Mouse (Mus musculus): ENCODE data around the gene Wnk4.

Gene Wnk4

DNA sequence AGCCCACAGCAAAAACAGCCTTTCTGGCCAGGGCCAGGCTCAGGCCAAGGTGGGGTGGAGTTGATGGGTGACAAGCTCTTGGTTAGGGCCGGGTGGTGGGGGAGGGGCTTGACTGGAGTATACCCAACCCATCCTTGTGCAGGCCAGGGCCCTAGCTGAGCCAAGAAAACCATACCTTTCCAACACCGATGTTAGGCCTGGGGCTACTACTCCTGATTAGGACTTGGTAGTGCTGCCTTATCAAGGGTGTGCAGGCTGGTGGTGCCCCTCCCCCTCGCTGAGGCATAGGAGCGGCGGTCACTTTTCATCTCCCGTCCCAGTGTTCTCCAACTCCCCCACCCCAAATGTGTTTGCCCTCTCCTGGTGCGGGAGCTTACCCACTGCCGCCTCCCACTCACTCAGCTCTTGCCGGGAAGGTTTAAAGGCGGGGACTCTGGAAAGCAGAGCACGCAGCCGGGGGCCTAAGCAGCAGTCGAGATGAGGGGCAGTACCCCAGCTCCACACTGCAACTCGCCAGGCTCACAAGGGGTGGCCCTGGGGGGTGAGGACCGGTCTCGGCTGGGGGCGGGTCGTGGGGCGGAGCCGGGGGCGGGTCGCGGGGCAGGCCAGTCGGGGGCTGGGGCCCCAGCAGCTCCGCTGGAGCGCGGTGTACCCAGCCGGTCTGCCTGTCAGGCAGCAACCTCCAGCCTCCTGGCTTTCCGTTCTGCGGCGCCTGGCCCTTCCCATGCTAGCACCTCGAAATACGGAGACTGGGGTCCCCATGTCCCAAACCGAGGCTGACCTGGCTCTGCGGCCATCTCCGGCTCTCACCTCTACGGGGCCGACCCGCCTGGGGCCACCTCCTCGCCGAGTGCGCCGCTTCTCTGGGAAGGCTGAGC, at the start of gene Wnk4:
Gene Wnk4, plus strand, starts transcription at position 620 of the 878 bp plus-strand sequence.
- DNase-seq (ENCODE audit: low spot score): peak; percentile 80

DNA sequence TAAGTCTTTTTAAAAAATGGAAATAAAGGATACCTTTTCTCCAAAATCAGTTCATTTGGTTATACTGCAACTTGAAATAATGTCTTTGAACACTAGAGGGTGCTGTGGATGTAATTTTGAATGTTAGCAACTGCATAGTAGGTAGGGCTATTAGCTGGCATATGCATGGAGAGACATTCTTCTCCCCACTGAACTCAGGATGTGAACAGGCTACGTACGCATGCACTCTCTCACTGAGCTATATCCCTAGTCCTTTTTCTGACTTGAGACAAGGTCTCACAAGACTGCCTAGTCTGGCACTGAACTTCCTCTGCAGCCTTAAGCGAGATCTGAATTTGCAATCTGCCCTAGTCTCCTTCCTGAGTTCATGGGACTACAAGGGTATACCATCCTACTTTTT, 48.4 kb upstream of the Wnk4 start:
- peak; percentile 76 for DNase-seq (ENCODE audit: low spot score)

DNA sequence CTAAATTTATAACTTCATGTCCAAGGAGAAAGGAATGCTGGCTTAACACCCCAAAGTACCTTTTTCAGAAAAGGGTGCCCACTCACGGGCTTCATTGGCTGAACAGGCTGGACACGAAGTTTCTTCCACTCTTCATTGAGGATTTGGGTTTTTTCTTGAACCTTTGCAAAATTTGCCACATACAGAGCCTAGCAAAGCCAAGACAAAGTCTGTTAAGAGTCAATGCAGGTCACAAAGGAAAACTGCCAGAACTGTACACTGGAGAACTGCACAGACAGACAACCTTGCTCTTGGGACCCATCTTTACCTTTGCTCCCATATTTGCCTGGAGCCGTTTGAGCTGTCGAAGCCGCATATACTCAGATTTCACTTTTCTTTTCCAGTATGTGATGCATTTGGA, 43.4 kb upstream of the Wnk4 start:
- DNase-seq (ENCODE audit: low spot score): no peak

DNA sequence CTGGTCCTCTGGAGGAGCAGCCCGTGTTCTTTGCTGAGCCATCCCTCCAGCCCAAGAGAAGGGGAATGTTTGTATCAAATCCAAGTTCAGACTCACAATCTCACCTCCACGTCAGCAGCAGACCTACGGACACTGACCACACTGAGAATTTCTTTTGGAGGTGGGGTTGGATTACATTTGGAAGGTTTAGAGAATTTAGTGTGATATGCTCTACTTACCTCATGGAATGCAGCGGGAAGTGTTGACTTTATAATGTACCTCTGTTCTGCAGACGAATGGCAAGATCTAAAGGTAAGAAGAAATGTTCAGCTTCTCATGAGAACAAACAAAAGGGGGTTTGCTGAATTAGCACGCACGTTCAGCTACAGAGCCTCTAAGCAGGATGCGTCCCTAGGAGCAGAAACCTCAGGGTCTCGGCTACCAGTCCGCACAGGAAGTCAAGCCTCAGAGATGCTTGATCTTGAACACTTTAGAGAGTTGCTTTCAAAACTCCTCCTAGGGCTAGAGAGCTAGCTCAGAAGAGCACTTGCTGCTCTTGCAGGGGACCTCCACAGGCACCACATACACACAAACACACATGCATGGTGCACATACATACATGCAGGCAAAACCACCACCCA, 41.8 kb upstream of the Wnk4 start:
- no peak for DNase-seq (ENCODE audit: low spot score)

DNA sequence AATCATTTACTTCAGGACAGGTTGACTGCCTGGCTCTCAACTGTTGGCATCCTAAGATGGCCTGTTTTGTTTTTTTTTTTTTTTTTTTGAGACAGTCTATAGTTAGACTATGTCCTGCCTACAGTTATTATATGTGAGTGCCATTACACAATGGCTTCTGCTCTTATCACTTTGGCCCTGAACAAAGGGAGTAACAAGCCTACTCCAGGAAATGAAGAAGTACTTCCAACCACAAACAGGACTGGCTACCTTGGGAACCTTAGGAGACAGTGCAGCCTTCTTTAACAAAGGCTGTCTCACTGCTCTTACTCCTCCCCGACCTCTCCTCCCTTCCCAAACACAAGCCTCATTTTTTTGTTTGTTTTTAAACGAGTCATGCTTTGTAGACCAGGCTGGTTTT, 39.5 kb upstream of the Wnk4 start:
- no peak for DNase-seq (ENCODE audit: low spot score)

DNA sequence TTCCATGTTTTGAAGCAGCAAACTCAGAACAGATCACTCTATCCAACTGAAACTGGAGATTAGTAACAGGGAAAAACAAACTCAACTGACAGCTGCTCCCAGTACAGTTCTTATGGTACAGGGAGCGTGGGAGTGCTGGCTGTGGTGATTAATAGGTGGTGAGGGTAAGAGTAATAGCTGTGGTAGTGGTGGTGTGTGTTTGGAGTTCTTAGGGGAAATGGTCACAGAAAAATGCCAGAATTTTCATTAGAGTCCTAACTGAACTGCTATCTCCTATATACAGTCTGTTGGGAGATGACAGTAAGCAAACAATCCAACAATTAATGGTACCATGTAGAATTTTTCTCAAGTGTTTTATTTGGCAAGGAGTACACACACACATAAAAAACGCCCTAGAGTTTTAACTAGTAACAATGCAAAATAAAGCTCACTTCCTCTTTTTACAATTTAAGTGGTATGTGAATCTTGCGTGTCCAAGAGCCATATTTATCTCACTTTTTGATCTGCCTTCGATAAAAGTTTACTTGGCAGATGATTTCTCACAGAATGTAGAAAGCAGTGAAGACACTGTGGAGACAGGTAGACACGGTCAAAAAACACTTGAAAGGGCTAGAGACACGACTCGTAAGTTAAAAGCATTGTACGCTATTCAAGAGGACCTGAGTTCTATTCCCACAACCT, 38.9 kb upstream of the Wnk4 start:
- no peak for DNase-seq (ENCODE audit: low spot score)

DNA sequence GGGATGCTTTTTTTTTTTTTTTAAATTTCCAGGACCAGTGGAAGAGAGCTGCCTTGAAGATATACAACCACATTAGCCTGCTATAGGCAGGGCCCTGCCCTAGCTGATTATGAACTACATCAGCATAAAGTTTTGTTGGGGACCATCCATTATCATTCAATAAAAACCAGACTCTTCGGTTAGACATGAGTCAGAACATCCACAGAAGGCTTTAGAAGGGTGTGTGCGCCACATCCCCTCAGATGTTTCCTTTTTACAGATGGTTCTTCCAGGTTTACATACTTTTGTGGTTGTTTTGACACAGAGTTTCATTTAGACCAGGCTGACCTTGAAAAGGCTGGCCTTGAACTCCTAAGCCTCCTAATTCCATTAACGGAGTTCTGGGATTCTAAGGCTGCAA, 36.0 kb upstream of the Wnk4 start:
- DNase-seq (ENCODE audit: low spot score): no peak

DNA sequence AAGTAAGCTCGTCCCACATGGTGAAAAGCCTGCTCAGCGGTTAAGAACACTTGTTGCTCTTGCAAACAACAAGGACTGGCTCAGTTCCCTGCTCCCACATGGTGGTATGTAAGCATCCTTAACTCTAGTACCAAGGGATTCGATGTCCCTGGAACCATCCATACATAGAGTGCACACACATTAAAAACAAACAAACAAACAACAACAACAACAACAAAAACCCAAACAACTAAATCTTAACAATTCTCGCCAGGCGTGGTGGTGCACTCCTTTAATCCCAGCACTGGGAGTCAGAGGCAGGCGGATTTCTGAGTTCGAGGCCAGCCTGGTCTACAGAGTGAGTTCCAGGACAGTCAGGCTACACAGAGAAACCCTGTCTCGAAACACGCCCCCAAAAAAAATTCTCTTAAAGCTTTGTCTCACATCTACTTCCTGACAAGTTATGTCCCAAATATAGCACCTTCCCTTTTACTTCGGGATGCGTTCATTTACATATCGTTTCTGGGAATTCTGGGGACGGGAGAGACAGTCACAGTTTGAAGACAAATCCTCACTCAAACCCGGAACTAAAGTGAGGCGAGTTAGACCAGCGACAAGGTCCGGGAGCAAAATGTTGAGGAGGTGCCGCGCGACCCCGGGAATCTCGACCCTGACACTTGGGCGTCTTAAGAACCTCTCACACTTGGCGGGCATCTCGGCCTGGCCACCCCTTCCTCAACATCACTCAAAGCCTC, 34.9 kb upstream of the Wnk4 start:
- no peak for DNase-seq (ENCODE audit: low spot score)

DNA sequence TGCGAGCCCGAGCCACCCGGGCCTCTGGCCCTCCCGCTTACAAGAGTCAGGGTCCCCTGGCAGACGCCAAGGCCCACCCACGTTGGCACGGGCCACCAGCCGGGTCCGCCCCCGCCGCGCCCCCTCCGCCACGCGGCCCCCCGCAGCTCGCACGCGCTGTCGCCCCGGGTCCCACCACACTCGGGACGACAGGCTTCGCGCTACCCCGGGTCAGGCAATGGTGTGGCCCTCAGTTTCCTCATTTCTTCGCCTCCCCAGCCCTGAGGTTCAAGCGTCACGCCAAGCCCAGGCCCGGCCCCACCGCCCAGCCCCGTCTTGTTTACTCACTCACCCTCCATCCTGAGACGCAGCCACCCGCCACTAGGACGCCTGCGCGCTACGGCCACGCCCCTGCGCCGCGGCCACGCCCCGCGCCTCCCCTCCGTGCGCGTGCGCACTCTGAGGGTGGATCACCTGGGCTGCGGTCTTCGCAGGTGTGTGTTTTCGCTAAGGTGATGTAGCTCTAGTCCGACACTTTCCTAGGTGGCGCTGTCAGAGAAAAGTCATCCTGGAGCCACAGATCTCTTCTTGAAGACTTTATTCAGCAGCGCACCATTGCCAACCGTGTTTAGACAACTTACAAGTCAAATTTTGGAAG, 34.2 kb upstream of the Wnk4 start, which contains the start of gene Ezh1:
Gene Ezh1, minus strand, starts transcription at position 399 of the 637 bp plus-strand sequence.
- peak; percentile 67 for DNase-seq (ENCODE audit: low spot score)

DNA sequence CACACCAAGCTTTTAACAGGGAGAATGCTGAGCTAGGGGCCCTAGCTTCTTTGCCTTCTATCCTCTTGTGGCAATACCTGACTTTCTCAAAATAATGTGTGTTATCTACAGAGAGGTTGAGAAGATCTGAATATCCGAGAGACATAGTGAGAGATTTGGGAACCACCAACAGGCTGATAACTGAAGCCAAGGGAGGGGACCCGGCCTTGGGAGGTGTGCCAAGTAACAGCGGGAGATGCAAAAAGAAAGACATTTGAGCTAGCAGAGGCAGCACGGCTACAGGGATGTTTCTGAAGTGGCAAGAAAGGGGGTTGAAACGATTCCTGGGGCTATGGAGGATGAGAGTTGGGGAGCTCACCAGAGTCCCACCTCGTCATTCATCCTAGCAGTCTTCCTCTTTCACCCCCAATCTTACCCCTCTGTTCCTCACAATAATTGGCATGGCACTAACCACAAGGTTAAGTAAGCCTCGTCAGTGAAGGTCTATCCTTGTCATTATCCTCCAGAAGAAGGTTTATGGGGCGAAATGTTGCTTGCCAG, 30.9 kb upstream of the Wnk4 start:
- DNase-seq (ENCODE audit: low spot score): no peak

DNA sequence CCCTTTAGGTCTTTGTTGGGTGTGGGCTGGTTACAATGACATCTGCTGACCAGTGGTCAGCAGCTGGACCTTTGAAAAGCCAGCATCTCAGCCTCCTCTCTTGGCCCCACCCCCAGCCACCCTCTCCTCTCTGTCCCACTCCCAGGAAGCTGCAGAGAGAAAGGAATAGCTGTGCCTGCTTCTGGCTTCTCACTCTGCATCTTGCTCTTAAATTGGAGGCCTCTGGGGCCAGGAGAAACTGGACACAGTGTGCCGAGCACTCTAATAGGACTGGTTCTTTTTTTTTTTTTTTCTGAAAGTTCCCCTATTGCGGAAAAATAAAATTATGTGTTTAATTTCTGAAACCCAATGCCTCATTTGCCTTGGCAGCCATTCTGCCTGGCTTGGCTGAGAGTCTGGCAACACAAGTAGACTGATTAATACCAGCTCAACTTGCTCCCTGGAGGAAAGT, 30.3 kb upstream of the Wnk4 start:
- no peak for DNase-seq (ENCODE audit: low spot score)

DNA sequence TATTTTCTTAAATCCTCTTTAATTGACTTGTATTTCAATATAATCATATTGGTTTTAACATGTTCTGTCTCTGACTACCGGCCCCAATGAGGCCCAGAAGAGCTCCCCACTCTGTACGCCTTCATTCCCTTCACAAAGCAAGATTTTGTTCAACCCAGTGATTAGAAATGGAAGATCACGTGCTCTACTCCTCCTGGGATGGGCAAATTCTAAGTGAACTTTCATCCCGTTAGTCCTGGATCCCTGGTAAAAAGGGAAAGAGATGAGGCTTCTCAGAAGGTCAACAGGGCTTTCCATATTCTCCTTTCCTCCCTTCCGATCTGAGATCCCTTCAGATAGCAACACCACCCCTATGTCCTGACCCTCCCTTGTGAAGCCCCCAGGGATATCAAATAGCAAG, 29.8 kb upstream of the Wnk4 start:
- DNase-seq (ENCODE audit: low spot score): no peak

DNA sequence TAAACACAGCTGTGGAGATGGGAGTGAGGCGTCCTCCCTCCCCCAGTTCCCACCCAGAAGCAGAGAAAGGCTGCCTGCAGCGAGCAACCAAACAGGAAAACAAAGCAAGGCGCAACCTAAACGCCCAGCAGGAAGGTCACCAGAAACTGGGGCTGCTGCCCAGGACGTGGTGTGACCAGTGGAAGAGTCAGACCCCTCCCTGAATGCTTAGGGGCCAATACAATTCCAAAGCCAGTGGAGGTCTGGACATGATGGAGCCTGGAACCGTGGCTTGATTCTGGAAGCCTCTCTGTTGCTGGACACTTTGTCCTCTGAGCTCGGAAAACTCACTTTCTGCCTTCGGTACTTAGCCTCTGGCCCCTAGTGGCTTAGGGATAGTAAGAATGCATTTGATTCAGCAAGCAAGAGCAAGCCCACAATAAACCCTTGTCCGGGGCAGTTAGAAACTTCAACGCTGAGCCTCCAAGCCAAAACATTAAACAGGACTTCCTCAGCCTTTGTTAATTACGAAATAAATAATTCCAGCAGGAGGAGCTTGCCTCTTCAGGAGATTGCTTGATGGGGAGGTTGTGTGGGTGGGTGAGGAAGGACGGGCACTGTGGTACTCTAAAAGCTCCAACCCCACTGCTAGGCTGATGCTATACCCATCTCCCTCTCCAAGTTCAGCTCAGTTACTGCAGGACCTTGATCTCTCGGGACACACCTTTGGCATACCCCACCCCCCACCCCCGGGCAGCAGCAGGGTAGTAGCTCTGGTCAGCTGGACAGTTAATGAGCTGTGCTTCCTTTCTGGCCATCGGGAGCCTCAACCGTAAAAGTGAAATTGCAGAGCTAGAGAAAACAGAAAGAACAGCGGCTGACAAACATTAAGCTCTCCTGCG, 29.1 kb upstream of the Wnk4 start:
- no peak for DNase-seq (ENCODE audit: low spot score)

DNA sequence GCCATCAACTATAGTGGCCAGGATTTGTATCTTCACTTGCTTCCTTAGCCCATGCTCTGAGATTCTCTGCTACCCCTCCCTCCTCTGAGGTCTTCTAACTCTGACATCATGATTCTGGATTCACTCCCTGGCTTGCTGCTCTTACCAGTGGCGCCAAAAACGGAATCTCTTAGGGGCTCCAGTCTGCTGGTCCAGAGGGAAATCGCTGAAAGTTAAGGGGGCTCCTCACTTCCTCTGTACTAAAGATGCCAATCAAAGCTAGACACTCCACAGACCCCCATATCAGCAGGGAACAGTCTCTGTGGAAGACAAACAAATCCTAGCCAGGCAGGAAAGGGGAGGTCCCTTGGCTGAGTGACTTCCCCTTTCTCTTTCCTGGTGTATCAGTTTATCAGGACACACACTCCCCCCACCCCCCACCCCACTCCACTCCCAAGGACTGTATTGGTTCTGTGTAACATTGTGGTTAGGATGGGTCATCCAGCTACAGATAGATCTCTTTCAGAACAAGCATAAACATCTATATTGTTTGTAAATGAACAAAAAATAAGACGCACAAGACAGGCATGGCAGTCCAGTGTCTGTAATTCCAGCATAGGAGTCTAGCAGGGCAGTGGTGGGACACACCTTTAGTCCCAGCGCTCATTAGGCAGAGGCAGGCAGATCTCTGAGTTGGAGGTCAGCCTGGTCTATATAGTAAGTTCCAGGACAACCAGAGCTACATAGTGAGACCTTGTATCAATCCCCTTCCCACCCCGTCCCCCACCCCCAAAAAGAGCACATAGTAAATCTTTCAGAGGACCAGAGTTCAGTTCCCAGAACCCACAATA, 28.1 kb upstream of the Wnk4 start:
- DNase-seq (ENCODE audit: low spot score): no peak

DNA sequence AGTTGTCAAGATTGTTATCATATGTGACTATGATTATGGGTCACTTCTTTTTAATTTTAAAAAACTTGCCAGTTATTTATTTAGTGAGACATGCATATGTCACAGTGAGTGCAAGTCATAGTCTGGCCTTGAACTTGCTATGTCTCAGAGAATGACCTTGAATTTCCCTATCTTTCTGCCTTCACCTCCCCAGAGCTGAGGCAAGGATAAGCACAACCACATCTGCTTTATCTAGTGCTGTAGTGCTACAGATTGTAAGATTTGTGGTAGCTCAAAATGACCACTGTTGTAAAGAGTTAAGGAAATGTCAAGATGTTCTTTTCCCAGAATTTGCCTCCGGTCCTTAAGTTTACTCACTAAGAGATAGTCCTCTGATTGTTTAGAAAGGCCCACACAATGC, 27.1 kb upstream of the Wnk4 start:
- no peak for DNase-seq (ENCODE audit: low spot score)

DNA sequence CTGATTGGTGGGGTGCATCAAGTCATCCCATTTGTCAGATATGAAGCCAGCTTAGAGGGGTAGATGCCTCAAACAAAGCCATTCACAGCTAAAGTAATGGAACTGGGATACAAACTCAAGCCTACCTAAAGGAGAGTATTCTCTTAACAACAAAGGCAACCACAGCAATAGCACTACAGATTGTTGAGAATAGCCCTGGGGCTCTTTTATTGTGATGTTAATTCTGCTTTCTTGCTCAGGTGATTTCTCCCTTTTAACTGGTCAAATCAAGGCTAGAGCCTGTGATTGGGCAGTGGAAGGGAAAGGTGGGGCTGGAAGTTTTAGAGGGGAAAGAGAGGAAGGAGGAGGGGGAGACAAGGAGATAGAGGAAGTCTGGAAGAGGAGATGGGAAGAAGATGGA, 26.2 kb upstream of the Wnk4 start:
- no peak for DNase-seq (ENCODE audit: low spot score)

DNA sequence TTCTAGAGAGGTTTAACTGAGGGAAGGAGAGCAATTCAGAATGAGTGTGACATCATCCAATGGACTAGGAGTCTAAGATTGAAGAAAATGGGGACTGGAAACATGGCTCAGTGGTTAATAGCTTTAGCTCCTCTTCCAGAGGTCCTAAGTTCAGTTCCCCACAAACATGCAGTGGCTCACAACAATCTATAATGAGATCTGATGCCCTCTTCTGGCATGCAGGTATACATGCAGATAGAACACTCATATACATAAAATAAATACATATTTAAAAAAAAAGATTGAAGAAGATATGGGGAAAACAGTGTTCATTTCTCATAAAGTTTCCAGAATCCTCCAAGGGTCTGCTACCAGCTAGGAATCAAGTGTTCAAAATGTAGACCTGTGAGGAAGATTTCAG, 24.9 kb upstream of the Wnk4 start:
- DNase-seq (ENCODE audit: low spot score): no peak

DNA sequence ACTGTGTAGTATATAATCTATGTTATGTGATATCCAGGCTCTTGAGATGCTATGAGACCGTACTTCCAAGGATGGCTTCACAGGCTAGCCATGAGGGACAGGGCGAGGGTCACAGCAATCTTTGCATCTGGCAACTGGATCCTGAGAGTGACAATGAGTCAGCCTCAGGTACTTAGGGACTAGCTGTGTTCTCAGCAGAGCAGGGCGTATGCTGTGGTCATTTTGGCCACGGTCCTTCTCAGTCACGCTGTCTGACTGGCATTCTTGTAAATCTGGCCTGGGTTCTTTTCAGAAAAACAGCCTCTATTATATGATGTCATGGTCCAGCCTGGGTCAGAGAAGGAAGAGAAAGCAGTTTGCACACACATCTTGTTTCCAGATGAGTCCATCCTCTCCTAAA, 23.6 kb upstream of the Wnk4 start:
- DNase-seq (ENCODE audit: low spot score): no peak

DNA sequence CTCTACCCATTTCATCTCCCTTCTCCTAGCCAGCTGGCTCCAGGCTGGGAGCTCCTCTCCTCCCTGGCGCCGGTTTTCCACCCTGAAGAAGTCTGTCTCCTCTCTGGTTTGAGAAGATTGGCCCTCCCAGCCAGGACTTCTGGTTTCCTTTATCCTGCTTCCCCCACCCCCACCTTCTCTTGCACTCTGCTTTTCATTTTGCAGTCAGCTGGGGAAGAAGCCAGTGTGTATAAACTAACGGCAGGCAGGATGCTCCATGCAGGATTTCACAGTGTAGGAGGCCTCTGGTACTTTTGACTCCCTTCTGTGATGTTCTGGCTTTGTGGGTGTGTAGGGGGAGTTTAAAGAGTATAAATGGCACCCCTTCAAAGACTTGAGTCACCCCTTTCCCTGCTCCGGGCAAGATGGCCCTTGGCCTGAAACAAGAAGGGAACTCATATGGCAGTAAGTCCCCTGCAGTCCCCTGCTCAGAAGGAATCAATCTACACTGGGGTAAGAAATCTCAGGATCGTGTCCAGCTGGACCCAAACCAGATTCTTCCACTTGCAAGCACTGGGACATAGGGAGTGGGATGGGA, 22.2 kb upstream of the Wnk4 start:
- DNase-seq (ENCODE audit: low spot score): no peak

All from c-Kit-positive CD71-positive TER-119-positive erythroid progenitor cells, embryonic 14.5 days (primary cell).